Mouse (Mus musculus): ENCODE results near the gene Lrrc4b. TPM values are rescaled to one million over a fixed set of nuclear protein-coding genes. Genes with fewer than 3 reads are reported as not detected.

Gene Lrrc4b
- polyA plus RNA-seq, 1 experiment, result 1.1 TPM

- DNase-seq (ENCODE audit: low read depth), result no peak
Measured at GRCm38 (mm10) chr7:44436267-44436666, 7.4 kb downstream of the Lrrc4b start.

GRCm38 (mm10) chr7:44437188-44437587, 8.4 kb downstream of the Lrrc4b start:
- no peak for DNase-seq (ENCODE audit: low read depth)

DNA sequence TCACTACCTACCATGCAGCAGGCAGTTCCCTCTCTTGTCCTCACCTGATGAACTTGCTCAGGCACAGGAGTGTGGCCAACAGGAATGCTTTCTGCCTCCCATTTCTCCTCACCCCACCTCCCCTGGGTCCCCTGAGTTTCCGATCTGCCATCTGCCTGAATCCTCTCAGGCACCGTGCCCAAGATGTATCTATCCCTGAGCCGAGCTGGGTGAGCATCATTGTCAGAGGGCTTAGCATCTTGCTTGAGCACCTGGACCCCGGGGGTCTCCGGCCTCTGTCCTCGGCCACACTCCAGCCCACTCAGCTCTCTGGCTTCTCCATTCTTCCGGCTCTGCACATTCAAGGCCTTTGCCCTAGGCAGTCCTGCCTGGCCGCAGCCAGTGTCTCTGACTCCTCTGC, 9.1 kb downstream of the Lrrc4b start:
- no peak for DNase-seq (ENCODE audit: low read depth)

- DNase-seq (ENCODE audit: low read depth), result no peak
Measured at GRCm38 (mm10) chr7:44439696-44440095, 10.9 kb downstream of the Lrrc4b start.

DNA sequence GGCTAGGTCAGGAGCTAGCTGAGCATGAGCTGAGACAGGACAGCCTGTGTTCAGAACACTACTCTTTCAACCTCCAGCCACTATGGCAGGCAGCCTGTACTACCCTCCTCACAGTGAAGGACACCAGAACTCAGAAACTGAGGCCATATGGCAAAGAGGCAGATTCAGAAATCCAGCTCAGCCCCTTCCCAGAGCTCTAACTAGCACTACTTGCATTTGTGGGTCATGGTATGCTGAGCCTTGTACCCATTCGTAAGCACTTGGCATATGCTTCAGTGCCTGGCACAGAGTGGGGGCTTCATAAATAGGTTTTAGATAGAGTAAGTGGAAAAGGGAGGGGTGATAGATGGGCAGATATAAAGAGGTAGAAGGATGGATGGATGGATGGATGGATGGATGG, 11.7 kb downstream of the Lrrc4b start:
- no peak for DNase-seq (ENCODE audit: low read depth)

DNA sequence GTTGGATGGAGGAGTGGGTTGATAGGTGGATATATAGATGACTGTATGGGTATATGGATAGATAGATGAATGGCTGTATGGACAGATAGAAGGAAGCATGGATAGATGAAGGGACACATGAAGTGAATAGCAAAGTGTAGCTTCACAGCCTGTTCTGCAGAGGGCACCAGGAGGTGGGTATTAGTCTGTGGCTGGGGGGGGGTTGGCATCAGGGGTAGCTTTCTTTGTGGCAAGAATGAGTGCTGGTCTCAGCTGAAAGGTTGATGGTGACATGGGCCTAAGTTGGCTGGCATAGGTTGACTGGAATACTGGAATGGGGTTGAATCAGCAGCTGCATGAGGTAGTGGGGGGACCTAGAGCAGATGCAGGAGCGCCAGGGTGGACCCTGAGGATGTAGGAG, 12.4 kb downstream of the Lrrc4b start:
- DNase-seq (ENCODE audit: low read depth), result no peak

DNA sequence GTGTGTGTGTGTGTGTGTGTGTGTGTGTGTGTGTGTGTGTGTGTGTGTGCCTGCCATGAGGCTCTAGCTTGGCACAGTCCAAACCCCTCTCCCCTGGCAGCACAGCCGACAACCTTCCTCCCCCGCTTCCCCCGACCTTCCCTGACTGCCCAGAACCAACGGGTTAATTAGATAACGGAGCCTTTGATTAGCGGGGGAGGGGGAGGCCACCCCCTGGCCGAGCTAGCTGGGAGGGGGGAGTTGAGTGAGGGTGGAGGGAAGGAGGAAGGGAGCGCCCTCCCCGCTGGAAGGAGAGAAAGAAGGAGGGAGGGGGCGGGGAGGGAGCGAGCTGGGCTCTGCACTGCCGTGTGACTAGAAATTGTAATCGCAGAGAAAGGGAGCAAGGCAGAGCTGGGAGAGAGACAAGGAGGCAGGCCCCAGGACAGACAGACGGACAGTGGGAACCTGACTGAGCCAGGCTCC, 12.9 kb downstream of the Lrrc4b start:
- DNase-seq (ENCODE audit: low read depth), result no peak

- no peak for DNase-seq (ENCODE audit: low read depth)
Measured at GRCm38 (mm10) chr7:44442407-44442821, 13.6 kb downstream of the Lrrc4b start.

- DNase-seq (ENCODE audit: low read depth), result no peak
Measured at GRCm38 (mm10) chr7:44443268-44444173, 14.7 kb downstream of the Lrrc4b start.

- DNase-seq (ENCODE audit: low read depth), result no peak
Measured at GRCm38 (mm10) chr7:44444886-44445527, 16.2 kb downstream of the Lrrc4b start.

GRCm38 (mm10) chr7:44445528-44445923, 16.7 kb downstream of the Lrrc4b start:
- no peak for DNase-seq (ENCODE audit: low read depth)

DNA sequence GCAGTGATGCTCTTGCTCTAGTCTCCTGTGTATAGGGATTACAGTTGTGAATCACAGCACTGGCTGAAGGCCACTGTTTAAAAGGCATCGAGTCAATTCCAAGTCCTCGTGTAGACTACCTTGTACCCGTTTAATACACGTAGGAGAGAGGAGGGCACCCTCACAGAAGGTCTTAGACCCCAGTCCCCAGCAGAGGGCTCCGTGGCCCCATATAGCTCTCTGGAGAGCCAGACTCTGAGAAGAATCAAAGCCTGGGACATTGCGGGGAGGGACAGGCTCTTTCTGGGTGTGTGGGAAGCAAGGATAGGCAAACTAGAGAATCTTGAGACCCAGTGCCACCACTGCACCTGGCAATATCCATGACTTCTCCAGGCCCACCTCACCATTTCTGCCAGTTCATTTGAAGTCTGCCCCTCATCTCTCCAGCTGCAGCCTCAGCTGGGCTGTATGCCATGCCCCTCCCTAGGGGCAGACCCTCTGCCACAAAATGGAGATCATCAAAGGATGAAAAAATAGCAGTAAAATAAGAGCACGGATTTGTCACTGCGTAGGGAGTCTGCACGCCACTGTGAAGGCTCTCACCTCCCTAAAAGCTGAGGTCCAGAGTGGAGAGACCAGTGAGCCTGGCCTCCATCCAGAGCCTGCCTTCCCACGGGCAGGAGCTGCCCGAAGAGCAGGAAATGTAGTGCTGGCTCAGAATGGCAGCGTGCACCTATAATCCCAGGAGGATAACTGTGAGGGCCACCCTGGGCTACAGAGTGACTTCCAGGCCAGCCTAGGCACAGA, 17.4 kb downstream of the Lrrc4b start:
- no peak for DNase-seq (ENCODE audit: low read depth)

- no peak for DNase-seq (ENCODE audit: low read depth)
Measured at GRCm38 (mm10) chr7:44453256-44453655, 24.4 kb downstream of the Lrrc4b start.

GRCm38 (mm10) chr7:44456302-44456701, 27.5 kb downstream of the Lrrc4b start:
- no peak for DNase-seq (ENCODE audit: low read depth)

DNA sequence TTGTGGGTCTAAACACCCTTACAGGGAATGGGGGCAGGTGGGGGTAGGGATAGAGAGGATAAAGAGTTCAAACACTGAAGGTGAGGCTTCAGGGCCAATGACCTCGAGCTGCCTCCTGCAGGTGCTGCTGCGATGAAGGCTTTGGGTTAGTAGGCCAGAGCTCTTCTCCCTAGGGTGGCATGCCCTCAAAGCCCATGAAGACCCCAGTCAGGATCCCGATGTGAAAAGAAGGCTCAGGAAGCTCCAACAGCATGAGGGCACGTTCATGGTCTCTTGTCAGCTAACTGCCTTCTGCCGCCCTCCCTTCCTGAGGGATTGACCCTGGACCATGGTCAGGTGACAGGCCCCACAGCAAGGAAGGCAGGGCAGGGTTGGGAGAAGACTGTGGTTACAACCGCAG, 31.2 kb downstream of the Lrrc4b start:
- DNase-seq (ENCODE audit: low read depth), result no peak

GRCm38 (mm10) chr7:44460767-44461502, 32.1 kb downstream of the Lrrc4b start:
- no peak for DNase-seq (ENCODE audit: low read depth)

- no peak for DNase-seq (ENCODE audit: low read depth)
Measured at GRCm38 (mm10) chr7:44461503-44462217, 32.8 kb downstream of the Lrrc4b start.

GRCm38 (mm10) chr7:44462218-44463055, 33.6 kb downstream of the Lrrc4b start:
- DNase-seq (ENCODE audit: low read depth), result no peak

GRCm38 (mm10) chr7:44463056-44463425, 34.2 kb downstream of the Lrrc4b start:
- no peak for DNase-seq (ENCODE audit: low read depth)

Data from gonadal fat pad, adult 2 months (tissue).